Mouse (Mus musculus): ENCODE results near the gene Myo1b.
A peak's percentile ranks its signal among the peaks of the same experiment; 100 is the strongest.

Myo1b gene

DNA sequence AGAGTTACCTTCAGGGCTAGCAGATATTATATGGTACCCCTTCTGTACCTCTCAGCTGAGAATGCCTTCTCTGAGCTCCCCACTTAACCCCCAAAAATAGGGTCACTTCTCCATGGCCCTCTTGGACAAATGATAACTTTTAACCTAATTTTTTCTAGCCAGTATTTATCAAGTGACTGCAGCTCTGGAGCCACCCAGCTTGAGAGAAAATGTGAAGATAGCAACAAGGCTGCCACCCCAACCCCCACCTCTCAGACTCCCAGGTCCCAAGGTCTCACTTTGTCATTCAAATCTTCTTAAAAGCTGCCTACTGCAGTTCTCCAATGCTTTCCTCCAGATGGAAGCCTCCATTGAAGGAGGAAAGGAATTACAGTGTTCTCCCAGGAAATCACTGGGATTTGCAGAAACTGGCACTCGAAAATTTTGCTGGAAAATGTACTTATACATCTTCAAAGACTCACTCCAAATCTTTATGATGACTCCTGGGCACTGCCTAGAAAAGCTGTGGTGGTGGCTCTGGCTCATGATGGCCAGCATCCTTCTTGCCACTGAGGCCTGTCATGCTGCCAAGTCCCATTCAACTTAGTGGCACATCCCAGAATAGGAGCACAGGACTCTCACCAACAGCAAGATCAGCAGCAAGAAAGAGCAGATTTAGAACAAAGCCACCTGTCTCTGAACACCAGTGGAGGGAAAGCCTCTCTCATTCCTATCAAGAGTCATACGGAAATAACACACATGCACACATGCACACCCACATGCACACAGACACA lies 70.4 kb downstream of the Myo1b start:
- DNase-seq, result no peak

DNA sequence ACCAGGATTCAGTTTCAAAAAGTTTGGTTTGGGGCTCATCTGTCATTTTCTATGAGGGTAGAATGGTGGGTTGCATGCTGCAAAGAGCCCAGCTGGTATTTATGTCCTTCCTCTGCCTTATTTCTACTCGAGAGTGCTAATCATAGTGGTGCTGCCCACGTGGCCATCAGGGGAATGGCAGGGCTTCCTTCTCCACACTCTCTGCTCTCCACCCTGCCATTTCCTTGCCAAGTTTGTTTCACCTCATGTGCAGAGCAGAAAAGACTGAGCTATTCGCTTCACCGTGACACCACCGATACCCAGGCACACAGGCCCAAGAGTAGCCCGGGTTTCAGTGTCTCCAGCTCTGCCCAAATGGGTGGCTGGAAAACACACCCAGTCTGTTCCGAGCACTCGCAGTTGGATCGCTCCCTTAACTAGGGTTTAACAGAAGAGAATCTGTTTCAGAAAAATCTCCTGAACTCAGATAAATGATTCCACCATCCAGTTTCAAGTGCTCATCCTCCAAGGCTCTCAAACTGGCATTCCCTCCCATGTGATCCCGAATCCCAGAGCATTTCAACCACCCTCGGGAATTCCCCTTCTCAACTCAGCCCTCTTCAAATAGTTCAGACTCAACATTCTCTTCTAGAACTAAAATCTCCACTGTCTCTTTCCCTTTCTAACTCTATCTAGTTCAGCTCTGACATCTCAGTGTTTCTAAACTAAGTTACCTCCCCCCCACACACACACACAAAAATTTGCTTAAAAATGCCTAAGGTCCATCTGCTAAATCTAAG lies 77.8 kb downstream of the Myo1b start:
- DNase-seq, result peak; percentile 27

DNA sequence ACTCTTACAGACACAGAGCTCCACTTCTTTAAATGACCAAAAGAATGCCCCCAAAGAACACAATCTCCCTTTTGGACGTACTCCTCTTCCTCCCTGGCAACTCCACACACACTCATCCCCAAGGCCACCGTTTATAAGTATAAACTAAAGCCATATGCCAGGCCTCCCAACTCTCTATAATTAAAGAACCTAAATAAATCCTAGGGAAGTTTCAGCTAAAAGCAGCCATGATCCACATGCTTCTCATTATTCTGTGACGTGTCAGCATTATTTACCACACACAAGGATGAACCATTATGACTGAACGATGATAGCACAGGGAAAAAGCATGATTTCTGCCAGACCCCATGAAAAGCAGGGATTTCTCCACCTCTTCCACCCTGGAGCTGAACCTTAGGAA lies 78.6 kb downstream of the Myo1b start:
- DNase-seq, result no peak

DNA sequence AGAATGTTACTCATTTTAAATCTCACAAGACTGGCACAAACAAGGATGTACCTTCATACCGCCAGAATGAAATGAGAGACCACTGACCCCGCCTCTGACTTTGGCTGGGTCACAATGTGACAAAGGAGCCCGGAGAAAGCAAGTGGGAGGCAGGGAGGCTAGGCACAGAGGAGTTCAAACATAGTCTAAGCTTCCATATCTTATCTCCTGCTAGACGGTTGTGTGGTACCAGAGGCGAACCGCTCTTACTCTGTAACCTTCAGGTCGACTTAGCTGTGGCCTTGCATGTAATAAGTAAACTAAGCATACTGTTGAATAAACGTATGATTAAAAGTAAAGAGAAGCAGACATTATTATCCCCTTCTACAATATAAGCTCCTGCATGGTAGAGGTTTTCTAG lies 80.1 kb downstream of the Myo1b start:
- no peak for DNase-seq

DNA sequence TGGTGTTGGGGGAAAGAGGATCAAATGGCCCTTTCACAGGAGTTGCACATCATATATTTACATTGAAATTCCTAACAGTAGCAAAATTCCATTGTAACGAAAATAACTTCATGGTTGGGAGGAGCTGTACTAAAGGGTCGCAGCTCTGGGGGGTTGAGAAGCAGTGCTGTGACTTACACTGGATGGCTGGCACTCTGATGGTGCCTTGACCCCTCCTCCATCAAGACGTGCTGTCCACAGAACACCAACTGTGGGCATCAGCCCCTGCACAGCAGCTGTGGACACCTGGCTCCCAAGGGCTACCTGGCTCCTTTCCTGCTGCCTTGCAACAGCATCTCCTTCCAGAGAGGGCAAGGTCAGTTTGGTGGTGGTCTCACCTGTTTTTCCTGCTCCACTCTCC lies 81.8 kb downstream of the Myo1b start:
- DNase-seq, result no peak

DNA sequence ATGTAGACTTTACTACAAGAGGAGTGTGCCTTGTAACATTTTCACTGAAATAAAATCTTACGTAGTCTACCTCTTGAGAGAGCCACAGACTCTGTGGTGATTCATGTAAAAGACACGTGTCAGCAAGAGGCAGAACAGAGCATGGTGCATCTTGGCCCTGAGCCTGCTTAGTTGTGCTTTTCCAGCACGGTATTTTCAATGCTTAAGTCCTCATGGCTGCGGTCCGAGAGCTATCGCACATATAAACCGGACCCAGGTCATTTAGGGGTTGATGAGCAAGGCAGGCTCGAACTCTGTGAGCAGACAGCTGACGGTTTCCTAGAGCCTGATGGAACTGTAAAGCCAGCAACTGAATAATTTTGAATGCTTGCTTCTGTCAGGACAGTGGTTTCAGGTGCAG lies 86.5 kb downstream of the Myo1b start:
- DNase-seq, result no peak

DNA sequence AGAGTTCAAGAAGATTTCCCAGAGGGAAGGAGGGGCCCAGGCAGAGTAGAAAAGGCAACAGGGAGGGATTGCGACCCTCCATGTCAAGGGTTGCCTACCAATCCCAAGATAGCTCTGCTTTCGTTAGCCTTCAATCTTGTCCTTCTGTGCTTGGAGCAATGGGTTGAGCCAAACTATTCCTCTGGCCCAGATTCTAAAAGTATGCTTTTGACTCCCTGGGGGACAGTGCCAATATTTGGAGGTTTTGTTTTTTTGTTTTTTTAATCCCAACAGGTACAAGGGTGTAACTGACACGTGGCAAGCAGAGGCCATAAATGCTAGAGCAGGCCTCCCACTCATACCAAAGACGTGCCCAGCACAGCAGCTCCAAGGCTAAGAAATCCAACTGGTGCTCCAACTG lies 93.3 kb downstream of the Myo1b start:
- DNase-seq, result no peak

DNA sequence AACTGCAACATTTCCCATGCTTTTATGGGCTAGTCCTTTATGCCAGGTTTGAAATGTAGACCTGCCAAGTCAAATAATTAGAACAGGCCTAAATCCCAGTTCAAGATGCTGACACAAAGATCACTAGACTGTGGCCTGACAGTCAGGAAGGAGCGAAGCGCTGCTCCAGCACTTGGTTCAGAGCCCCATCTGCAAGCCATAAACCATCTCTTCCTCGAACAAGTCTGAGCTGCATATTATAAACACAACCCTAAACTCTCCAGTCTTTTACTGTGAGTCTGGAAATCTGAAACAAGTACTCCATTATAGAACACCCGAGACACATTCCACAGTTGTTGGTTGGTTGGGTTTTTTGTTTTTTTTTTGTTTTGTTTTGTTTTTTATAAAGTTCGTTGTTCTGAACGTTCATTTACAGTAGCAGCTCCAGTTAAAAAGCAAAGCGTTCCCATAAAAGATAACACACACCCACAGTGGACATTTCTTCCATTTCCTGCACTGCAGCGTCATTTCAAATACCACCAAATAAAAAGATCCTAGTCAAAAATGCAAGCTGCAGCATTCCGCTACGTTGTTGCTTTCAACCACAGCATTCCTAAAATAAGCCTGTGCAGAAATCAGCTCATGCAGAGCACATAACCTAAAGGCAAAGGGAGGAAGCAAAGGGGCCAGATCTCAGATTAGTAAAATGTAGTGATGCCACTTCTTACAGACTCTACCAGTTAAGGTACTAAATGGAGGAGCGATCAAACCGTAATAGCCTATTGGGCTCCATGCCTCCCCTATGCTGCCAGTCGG lies 94.0 kb downstream of the Myo1b start:
- DNase-seq, result no peak

DNA sequence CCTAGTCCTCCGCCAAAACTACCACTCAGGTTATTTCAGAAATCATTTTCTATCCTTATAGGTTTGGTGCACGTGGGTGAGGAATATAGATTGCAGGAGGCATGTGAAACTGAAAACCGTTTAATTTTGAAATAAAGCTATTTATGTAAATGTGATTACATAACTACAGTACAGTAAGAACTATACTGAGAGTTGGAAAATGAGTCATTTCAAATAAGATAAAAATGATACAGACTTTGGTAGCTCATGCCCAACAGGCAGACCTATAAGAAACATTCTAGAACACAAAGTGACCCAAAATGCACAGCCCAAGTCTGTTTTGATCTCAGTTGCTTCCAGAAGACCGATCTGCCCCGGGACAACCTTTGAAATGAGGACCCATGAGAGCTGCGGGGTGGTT lies 95.4 kb downstream of the Myo1b start:
- no peak for DNase-seq

DNA sequence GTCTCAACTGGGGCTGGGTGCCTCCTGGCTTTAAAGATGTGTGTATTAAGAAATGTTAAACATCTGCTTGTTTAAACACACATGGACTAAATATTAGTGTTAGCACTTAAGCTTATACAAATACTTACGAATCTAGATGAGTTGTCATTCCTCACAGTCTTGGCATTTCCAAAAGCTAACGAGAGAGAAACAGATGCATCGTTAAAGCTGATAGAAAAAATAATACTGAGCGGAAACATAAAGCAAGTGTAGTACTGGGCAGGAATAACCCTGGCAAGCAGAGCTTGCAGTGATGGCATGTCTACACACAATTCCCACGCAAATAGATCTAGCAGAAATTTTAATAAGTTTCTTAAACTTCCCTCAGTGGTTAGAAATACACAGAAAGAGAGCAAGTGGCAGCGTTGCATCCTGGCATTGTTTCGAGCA lies 95.8 kb downstream of the Myo1b start:
- DNase-seq, result no peak

DNA sequence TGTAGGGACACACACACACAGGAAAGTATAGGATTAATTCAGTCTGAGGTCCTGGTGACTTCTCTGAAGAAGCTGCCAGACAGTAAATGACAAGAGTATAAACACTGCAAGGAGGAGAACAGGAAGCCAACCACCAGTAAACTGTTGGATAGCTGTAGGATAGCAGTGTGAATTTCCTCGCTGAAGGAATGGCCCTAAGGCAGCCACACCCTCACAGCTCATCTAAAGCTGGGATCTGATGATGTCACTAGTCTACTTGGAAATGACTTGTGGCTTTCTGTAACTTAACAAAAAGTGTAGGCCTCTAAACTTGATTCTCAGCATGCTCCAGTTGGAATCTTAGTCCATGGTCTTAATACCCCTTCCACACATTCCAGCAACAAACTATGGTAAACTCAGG lies 100.2 kb downstream of the Myo1b start:
- no peak for DNase-seq

DNA sequence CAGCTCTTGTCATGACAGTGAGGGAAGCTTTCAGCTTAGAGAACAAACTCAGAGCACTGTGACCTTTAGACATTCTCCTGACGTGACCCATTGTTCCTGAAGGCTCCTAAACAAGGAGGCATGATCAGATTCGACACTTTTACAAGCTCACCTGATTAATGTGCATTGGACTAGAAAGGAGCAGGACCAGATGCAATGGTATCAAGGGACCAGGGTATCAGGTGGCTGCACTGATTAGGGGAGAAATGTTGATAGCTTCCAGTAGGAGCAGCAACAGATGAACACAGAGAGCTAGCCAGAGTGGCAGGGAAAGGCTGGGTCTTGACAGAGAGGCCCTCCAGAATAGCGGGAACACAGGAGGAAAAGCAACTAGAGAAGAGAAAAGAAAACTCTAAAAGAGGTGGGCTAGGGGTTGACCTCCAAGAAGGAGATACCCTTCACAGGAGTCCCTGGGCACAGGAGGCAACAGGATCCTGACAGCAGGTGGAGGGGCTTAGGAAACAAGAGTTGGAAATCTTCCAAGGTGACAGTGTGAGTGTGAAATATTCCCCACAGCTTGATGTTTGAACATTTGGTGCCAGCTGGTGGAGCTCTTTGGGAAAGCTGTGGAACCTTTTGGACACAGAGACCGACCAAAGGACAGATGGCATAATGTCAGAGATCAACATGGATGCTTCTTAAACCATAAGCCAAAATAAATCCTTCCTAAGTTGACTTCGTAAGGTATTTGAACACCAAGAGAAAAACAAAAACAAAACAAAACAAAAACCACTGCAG lies 100.8 kb downstream of the Myo1b start:
- peak; percentile 26 for DNase-seq

DNA sequence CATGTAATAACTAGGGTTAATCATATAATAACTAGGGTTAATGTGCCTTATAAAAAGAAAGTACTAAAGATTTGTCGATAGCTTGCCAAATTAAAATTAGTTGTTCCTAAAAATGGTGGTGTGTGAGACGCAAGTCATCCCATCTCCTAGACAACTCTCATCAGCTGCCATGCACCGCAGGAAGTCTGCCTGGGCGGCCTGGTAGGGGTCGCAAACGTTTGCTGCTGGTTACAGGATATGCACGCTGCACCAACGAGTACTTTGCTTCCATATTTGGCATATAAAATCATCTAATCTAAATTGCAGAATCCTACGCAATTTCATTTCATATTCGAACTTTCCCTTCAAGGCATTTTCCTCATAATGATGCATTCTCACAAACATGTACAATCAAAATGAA lies 107.0 kb downstream of the Myo1b start:
- no peak for DNase-seq

DNA sequence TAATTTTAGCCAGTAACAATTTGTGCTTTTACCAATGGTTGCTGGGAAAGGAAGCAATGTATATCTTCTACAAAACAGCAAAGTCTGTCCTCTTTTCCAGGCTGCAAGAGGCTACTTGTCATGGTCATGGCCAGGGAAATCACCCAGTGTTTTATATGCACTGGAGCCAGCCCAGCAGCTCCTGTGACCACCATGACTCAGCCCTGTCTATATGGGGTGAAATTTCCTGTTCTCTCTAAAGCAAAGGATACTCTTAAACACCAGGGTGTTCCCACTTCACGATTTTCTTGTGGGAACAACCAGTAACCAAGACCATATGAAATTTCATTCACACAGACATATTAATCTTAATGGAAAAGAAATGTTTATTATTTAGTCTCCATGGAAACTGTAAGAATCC lies 107.6 kb downstream of the Myo1b start:
- no peak for DNase-seq

DNA sequence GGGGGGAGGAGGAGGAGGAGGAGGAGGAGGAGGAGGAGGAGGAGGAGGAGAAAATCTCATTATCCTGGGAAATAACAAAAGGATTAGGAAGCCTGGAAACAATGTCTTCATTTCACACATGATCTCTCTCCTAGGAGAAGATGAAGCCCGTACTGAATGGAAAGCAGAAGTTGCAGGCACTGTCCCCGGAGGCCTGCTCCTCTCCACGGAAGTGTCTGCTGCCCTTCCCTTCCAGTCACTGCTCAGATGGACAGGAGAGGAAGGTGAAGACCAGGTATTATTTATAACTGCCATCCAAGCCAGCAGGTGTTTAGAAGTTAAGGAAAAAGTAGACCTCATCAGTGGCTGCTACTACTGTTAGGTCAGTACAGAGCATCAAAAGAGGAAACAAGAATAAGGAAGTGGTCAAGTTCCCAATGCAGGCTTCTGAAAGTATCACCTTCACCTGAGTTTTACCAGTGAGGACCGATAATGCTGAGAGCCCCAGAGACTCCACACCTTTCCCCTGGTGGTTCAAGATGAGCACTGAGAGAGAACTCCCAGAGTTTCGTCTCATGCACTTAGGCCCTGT lies 110.7 kb downstream of the Myo1b start:
- DNase-seq, result no peak

DNA sequence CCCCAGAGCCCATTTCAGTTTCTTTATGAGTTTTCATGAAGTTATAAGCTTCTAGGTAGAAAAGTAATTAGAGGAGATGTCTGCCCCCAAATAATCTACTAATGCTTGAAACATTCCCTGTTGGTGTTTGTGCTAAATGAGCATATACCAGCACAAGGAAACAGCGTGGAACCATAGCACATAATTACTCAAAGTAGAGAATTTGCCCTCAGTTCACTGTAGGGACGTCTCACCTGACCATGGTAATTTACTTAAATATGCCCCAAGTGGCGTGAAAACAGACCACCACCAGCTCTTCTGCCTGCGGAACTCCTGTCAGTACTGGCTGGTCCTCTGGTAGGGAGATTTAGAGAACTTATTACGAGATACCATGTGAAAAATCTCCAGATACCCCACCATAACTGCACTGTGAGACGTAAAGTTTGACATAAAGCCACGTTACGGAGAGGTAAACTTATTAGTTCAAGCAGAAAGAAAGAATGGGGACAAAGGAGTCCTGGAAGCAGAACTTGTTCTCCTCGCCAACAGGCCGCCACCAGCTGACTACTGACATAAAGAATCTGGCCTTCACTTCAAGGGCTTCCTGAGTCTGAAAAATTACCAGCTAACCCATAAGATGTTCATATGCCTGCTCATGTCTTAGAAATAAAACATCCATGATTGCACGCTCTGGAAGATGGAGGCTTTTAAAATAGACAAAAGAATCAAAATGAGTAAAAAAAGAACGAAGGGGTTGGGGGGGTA lies 111.4 kb downstream of the Myo1b start:
- DNase-seq, result peak; percentile 22

DNA sequence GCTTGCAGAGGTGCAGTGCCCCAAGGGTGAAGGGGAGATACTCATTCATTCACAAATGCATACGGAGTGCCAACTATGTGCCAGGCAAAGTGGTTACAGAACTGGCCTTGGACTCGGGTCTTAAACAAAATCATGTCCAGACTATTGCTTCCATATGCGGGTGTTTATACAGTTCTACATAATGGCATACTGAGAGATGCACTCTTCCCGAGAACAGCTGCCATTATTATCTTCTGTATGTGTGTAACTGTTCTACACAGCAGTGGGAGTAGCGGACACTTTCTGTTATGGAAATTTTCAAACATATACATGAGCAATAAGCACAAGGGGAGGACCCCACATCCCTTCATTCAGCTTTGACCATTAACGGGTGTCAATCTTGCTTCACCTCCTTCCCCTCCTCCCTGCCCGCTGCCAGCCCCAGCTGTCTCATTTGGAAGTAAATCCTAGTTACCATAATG lies 117.8 kb downstream of the Myo1b start:
- DNase-seq, result no peak

DNA sequence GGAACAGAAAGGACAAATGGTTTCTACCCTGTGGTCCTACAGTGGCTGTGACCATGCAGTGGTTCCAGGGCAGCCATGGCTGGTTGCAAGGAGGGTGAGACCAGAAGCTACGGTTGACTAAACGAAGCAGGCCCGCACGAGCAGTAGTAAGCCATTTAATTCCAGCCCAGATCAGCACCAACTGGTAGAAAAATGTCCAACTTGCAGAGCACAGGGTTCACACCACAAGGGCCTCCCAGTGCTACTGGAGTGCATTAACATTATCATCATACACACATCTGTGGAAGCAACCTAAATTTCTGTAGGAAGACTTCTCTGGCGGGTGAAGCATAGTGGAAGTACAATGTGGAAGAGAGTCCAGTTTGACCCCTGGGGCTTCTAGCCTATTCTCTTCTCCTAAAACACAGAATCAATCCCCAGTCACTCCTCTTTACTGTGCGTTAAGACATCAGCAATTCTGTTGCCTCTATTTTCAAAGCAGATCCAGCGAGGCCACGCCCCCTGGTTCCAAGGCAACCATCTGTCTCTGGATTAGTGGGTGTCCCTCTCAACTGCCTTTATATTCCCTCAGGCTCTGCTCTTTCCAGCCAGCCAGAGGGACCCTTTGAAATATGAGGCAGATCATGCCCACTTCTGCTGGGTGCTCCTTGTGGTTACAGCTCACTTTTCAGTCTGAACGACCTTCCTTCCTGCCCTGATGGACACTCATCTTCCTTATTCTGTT lies 120.1 kb downstream of the Myo1b start:
- DNase-seq, result no peak

DNA sequence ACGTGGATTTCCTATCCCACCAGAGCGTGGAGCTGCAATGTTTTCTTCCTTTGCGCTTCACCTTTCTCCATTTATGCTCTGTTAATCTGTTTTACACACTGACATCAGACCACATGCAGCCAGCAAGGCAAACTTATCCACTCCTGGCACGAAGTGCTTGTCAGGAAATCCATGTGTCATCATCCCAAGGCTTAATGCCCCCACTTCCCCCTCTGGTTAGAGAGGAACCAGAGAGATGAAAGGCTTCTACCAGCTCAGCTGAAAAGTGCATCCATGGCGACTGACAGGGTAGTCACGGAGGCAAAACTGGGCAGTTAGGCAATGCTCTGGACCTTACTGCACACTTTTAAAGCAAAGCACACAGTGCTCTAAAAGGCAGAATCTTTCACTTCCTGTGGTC lies 126.6 kb downstream of the Myo1b start:
- DNase-seq, result peak; percentile 18

DNA sequence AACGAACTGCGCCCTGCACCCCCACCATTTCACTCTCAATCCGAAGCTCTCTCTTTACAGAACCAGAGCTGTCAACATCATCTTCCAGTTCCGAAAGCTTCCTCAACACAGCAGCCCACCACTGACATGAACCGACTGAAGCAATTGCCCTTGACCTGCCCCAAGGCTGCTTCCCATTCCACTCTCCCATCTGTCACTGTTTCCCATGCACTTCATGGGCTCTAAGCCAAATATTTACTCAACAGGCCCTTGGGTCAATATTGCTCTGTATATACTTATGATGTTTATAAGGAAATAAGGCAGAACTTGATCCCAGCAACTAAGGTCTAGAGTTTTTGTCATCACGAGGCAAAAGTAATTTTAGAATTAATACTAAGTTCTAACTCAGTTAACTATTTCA lies 133.8 kb downstream of the Myo1b start:
- no peak for DNase-seq

DNA sequence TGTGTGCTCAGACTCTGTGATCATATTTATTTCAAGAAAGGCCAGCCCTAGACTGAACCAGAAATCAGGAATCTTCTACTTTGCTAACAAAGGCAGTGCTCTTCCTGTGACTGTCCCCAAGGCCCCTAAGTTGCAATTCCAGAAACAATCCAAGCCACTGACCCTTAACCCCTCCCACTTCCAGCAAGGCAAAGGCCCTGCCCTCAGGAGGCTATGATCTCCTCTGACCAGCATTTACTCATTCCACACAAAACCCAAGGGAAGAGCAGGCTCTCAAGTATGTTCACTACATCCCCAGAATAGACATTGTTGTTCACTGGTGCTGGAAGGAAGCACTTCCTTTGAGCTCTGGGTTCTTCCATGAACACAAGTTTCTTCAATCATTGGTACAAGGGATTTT lies 135.5 kb downstream of the Myo1b start:
- no peak for DNase-seq

Data from lung, postnatal 14 days (tissue).